Mouse (Mus musculus): ENCODE results near the gene Dram1. TPM values are rescaled to one million over a fixed set of nuclear protein-coding genes. Genes with fewer than 3 reads are reported as not detected.
A peak's percentile ranks its signal among the peaks of the same experiment; 100 is the strongest.

Gene Dram1
- polyA plus RNA-seq (2014; fragmentation: Nextera tagmentation; extraction: Ambion mirVana): 0.18 and 0.50 TPM in 2 replicates

- ATAC-seq (ENCODE audit: low FRiP score, low TSS enrichment): peak; percentile 89
- Histone ChIP-seq H3K4me2 (ENCODE audit: low read length) (peak within 1 kb of the TSS; percentile 76), H3K9ac (replicated peaks; ENCODE audit: low read length) (peak within 1 kb of the TSS; percentile 82), H3K27ac (replicated peaks; ENCODE audit: low read depth, low read length) (peak within 1 kb of the TSS; percentile 83), H3K36me3 (ENCODE audit: control insufficient read depth, insufficient read depth, low read length) (no peaks in the 10 kb centered on the region), H3K4me1 (ENCODE audit: control insufficient read depth, insufficient read depth, low read length) (peaks cover 15% of the 10 kb centered on the region; the same call in 1 of the 2 replicates), H3K9me3 (ENCODE audit: control insufficient read depth, low read length) (no peaks in the 10 kb centered on the region), H3K27me3 (ENCODE audit: control insufficient read depth, insufficient read depth, low read length) (no peaks in the 10 kb centered on the region), H3K4me3 (replicated peaks; ENCODE audit: low read depth, low read length) (peak within 1 kb of the TSS; percentile 78)
- DNase-seq: peak; percentile 93
- under 1% methylated on average over 87 of the region's 87 CpGs for WGBS
These were observed at the start of gene Dram1, which contains the start of gene Gnptab for GRCm38 (mm10) chr10:88379013-88379885. TSS of gene Dram1 (minus strand) at chr10:88379080. TSS of gene Gnptab (plus strand) at chr10:88379132.

DNA sequence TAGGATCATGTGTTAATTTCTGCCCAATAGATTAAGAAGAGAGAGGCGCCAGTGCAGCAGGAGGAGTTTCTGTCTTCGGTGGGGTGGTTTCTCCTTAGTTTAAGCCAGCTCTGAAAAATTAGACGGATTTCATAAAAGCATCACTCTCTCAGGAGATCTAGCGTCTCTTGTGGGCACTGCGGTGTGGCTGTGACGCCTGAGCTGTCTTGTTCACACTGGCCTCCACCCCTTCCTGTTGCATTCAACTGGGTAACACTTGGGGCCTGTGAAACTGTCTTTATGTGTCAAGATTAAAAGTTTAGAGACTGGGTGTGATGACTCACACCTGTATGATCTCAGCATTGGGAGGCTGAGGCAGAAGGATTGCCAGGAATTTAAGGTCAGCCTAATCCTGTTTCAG, 49.1 kb upstream of the Dram1 start:
- no peaks in the 10 kb centered on the region for H3K27me3 ChIP-seq (ENCODE audit: control insufficient read depth, insufficient read depth, low read length)
- ATAC-seq (ENCODE audit: low FRiP score, low TSS enrichment): no peak
- H3K9ac ChIP-seq (replicated peaks; ENCODE audit: low read length): no peak overlapping the region
- no peaks in the 10 kb centered on the region for H3K4me1 ChIP-seq (ENCODE audit: control insufficient read depth, insufficient read depth, low read length)
- H3K27ac ChIP-seq (replicated peaks; ENCODE audit: low read depth, low read length): no peak overlapping the region
- peaks cover 53% of the 10 kb centered on the region for H3K36me3 ChIP-seq (ENCODE audit: control insufficient read depth, insufficient read depth, low read length)
- H3K4me2 ChIP-seq (ENCODE audit: low read length): no peak overlapping the region
- DNase-seq: no peak
- H3K4me3 ChIP-seq (replicated peaks; ENCODE audit: low read depth, low read length): no peak overlapping the region
- H3K9me3 ChIP-seq (ENCODE audit: control insufficient read depth, low read length): no peaks in the 10 kb centered on the region
- 96% methylated on average over 6 of the region's 6 CpGs for WGBS

DNA sequence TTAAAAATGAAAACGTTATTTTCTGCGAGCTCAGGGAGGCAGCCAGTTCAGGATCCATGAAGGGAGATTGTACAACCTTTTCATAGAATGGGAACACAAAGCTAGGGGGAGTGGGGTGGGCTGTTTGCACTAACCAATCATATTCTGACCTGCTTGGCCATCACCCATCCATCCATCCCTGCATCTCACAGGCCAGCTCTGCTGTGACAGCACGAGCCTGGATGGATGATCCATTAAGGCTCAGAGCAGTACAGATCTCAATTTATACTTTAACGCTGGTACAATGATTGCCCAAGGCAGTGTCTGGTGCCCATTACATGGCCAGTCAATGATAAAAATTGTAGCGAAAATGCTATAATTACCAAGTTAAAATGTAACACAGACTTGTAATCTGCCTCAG, 48.0 kb upstream of the Dram1 start:
- Histone ChIP-seq H3K27me3 (ENCODE audit: control insufficient read depth, insufficient read depth, low read length) (no peaks in the 10 kb centered on the region), H3K4me1 (ENCODE audit: control insufficient read depth, insufficient read depth, low read length) (no peaks in the 10 kb centered on the region), H3K36me3 (ENCODE audit: control insufficient read depth, insufficient read depth, low read length) (peaks cover 53% of the 10 kb centered on the region), H3K9ac (replicated peaks; ENCODE audit: low read length) (no peak overlapping the region), H3K9me3 (ENCODE audit: control insufficient read depth, low read length) (no peaks in the 10 kb centered on the region), H3K27ac (replicated peaks; ENCODE audit: low read depth, low read length) (no peak overlapping the region), H3K4me3 (replicated peaks; ENCODE audit: low read depth, low read length) (no peak overlapping the region), H3K4me2 (ENCODE audit: low read length) (no peak overlapping the region)
- WGBS: 60% methylated on average over 5 of the region's 5 CpGs
- no peak for ATAC-seq (ENCODE audit: low FRiP score, low TSS enrichment)
- DNase-seq: no peak

- 98% methylated on average over 2 of the region's 2 CpGs for WGBS
- Histone ChIP-seq H3K4me3 (replicated peaks; ENCODE audit: low read depth, low read length) (no peak overlapping the region), H3K4me1 (ENCODE audit: control insufficient read depth, insufficient read depth, low read length) (no peaks in the 10 kb centered on the region), H3K27me3 (ENCODE audit: control insufficient read depth, insufficient read depth, low read length) (no peaks in the 10 kb centered on the region), H3K36me3 (ENCODE audit: control insufficient read depth, insufficient read depth, low read length) (peaks cover 53% of the 10 kb centered on the region), H3K27ac (replicated peaks; ENCODE audit: low read depth, low read length) (no peak overlapping the region), H3K4me2 (ENCODE audit: low read length) (no peak overlapping the region), H3K9ac (replicated peaks; ENCODE audit: low read length) (no peak overlapping the region), H3K9me3 (ENCODE audit: control insufficient read depth, low read length) (no peaks in the 10 kb centered on the region)
- ATAC-seq (ENCODE audit: low FRiP score, low TSS enrichment) (peak; percentile 81; the same call in 1 of the 2 replicates), DNase-seq (peak; percentile 91)
These were observed 47.4 kb upstream of the Dram1 start for GRCm38 (mm10) chr10:88426158-88426816.

DNA sequence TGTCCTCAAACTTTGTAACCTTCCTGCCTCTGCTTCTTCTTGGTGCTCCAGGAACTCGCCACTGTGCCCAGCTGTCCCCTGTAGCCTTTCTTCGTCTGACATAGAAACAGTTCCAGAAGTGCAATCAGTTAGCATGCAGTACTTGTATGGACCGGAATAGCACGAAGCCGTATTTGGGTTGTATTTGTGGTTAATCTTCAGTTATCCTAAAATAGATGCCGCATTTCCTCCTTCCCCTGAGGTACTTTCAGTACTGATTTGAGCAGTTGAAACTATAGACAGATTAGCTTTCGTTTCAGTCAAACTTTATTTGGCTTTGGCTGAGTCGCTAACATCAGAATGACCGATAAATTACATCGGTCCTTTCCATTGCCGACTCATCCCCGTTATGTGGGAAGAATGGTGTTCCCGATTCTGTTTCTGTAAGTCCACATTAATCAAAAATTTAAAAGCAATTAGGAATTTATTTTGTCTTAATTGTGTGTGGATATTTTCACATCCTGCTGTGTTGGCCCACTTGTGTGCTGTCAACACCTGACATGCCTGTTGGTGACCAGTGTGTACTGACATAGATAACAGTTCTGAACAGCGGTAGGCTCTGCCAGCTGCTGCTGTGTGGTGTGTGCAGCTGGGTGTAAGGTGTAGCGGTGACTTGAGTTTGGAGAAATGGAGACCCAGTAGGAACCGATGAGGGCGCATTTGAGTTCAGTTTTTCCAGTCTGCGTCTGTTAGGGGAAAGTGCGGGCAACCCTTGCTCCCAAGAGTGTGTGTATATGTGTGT, 42.0 kb upstream of the Dram1 start:
- WGBS: 96% methylated on average over 19 of the region's 19 CpGs
- H3K36me3 ChIP-seq (ENCODE audit: control insufficient read depth, insufficient read depth, low read length): peaks cover 34% of the 10 kb centered on the region
- no peak for ATAC-seq (ENCODE audit: low FRiP score, low TSS enrichment)

DNA sequence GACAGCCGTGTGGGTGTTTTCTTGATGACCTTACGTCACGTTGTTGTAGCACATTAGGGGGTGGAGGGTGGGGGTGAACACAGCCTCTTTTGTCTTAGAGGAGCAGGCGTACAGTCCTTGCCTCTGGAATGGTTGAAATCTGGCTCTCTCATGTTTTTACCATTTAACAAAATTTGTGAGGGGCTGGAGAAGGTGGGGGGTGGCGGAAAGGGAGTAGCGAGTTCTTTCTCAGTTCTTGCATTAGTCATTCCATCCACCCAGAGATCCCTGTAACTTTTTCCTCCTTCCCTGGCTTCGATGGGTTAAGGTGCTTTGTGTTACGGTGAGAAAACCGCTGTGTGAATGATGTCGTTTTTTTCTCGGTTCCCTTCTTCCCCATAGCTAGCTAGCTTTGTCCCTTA, 41.3 kb upstream of the Dram1 start:
- no peak for ATAC-seq (ENCODE audit: low FRiP score, low TSS enrichment)
- H3K36me3 ChIP-seq (ENCODE audit: control insufficient read depth, insufficient read depth, low read length): peaks cover 40% of the 10 kb centered on the region

More for the DNA sequence above, 42.0 kb upstream of the Dram1 start:
- Histone ChIP-seq H3K27me3 (ENCODE audit: control insufficient read depth, insufficient read depth, low read length) (no peaks in the 10 kb centered on the region), H3K27ac (replicated peaks; ENCODE audit: low read depth, low read length) (no peak overlapping the region), H3K4me3 (replicated peaks; ENCODE audit: low read depth, low read length) (no peak overlapping the region), H3K4me1 (ENCODE audit: control insufficient read depth, insufficient read depth, low read length) (no peaks in the 10 kb centered on the region), H3K9me3 (ENCODE audit: control insufficient read depth, low read length) (no peaks in the 10 kb centered on the region), H3K4me2 (ENCODE audit: low read length) (no peak overlapping the region), H3K9ac (replicated peaks; ENCODE audit: low read length) (no peak overlapping the region)
- DNase-seq: no peak

GRCm38 (mm10) chr10:88417686-88418085, 38.8 kb upstream of the Dram1 start:
- Histone ChIP-seq H3K4me2 (ENCODE audit: low read length) (no peak overlapping the region), H3K4me3 (replicated peaks; ENCODE audit: low read depth, low read length) (no peak overlapping the region), H3K9me3 (ENCODE audit: control insufficient read depth, low read length) (no peaks in the 10 kb centered on the region), H3K9ac (replicated peaks; ENCODE audit: low read length) (no peak overlapping the region), H3K4me1 (ENCODE audit: control insufficient read depth, insufficient read depth, low read length) (no peaks in the 10 kb centered on the region), H3K27ac (replicated peaks; ENCODE audit: low read depth, low read length) (no peak overlapping the region), H3K27me3 (ENCODE audit: control insufficient read depth, insufficient read depth, low read length) (no peaks in the 10 kb centered on the region), H3K36me3 (ENCODE audit: control insufficient read depth, insufficient read depth, low read length) (peaks cover 38% of the 10 kb centered on the region)
- WGBS: 91% methylated on average over 5 of the region's 5 CpGs
- ATAC-seq (ENCODE audit: low FRiP score, low TSS enrichment) (no peak), DNase-seq (no peak)

More for the DNA sequence above, 41.3 kb upstream of the Dram1 start:
- no peak overlapping the region for H3K4me2 ChIP-seq (ENCODE audit: low read length)
- 84% methylated on average over 11 of the region's 11 CpGs for WGBS
- H3K9me3 ChIP-seq (ENCODE audit: control insufficient read depth, low read length): no peaks in the 10 kb centered on the region
- no peak overlapping the region for H3K9ac ChIP-seq (replicated peaks; ENCODE audit: low read length)
- no peak for DNase-seq
- H3K27me3 ChIP-seq (ENCODE audit: control insufficient read depth, insufficient read depth, low read length): no peaks in the 10 kb centered on the region
- no peak overlapping the region for H3K4me3 ChIP-seq (replicated peaks; ENCODE audit: low read depth, low read length)
- H3K27ac ChIP-seq (replicated peaks; ENCODE audit: low read depth, low read length): no peak overlapping the region
- no peaks in the 10 kb centered on the region for H3K4me1 ChIP-seq (ENCODE audit: control insufficient read depth, insufficient read depth, low read length)

DNA sequence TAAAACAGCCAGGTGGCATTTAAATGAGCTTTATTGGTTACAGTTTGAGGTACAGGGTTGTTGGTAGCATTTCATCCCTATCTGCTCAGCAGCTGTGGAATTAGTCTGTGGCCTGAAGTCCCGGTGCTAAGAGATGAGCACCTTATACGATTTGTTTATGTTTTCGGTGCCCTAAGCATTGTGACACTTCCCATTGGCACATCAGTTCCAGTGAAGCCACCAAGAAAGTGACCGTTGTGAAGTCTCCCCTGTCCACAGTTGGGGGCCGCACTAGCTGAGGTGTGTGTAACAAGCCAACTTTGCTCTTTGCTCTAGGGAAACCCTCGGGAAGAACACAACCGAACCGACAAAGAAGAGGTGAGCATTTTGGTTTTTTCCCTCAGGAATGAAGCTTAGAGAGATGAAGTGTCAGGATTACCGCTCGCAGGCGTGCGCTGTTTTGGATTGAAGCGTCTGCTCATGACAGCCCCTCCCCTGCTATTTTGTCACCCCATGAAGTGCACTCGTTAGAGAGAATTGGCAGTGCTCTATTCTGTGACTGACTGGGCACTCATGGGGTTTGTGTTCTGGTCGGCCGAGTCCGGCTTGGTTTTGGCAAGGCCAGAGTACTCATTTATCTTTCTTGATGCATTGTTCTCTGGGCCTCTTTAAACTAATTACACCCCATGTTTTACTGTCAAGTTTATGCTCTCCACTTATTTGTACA, 33.6 kb upstream of the Dram1 start:
- ATAC-seq (ENCODE audit: low FRiP score, low TSS enrichment) (no peak), DNase-seq (peak; percentile 6)
- H3K27ac ChIP-seq (replicated peaks; ENCODE audit: low read depth, low read length): no peak overlapping the region
- H3K9ac ChIP-seq (replicated peaks; ENCODE audit: low read length): no peak overlapping the region
- no peak overlapping the region for H3K4me3 ChIP-seq (replicated peaks; ENCODE audit: low read depth, low read length)
- H3K9me3 ChIP-seq (ENCODE audit: control insufficient read depth, low read length): no peaks in the 10 kb centered on the region
- no peaks in the 10 kb centered on the region for H3K4me1 ChIP-seq (ENCODE audit: control insufficient read depth, insufficient read depth, low read length)
- no peak overlapping the region for H3K4me2 ChIP-seq (ENCODE audit: low read length)
- no peaks in the 10 kb centered on the region for H3K27me3 ChIP-seq (ENCODE audit: control insufficient read depth, insufficient read depth, low read length)
- 74% methylated on average over 17 of the region's 17 CpGs for WGBS
- peaks cover 11% of the 10 kb centered on the region for H3K36me3 ChIP-seq (ENCODE audit: control insufficient read depth, insufficient read depth, low read length)
